Mouse (Mus musculus): Measurements from ENCODE around the gene 2210408I21Rik. TPM values are rescaled to one million over a fixed set of nuclear protein-coding genes. Genes with fewer than 3 reads are reported as not detected.

The 2210408I21Rik gene
- 5.7 and 6.2 TPM in 2 replicates for polyA plus RNA-seq (2015; fragmentation: Nextera tagmentation; extraction: Ambion mirVana)

GRCm38 (mm10) chr13:77134931-77135620, at the start of gene 2210408I21Rik, which contains the start of gene Slf1:
Gene 2210408I21Rik, plus strand, starts transcription at chr13:77135540.
Gene Slf1, minus strand, starts transcription at chr13:77135473.

Other genes starting within 250 kb of the 2210408I21Rik start
- 12.2 and 16.1 TPM in 2 replicates for gene Slf1, start 67 bp upstream of the 2210408I21Rik start, polyA plus RNA-seq (2015; fragmentation: Nextera tagmentation; extraction: Ambion mirVana)

Measured in urinary bladder, postnatal 0 days (tissue).